Mouse (Mus musculus) embryonic facial prominence, embryonic 15.5 days (tissue): ENCODE data around the gene Supt4a. TPM values are rescaled to one million over a fixed set of nuclear protein-coding genes. Genes with fewer than 3 reads are reported as not detected.

Source experiments
- ATAC-seq: fragments of 200-750 bp; cut with Nextera tagmentation; 2 replicates; pipeline ENCODE4 v1.8.0; 2017; ENCODE audit warnings: low read depth, moderate TSS enrichment; ENCODE audit not compliant: insufficient number of reproducible peaks, low FRiP score, low TSS enrichment
- H3K27ac ChIP-seq: fragments of 300-500 bp; sonication (generic); replicated peaks from 2 replicates; pipeline ENCODE4 v1.5.1; 2015; ENCODE audit warnings: mild to moderate bottlenecking, inconsistent platforms
- H3K27me3 ChIP-seq: fragments of 300-500 bp; sonication (generic); 2 replicates; pipeline ENCODE4 v1.6.1; 2015; ENCODE audit warnings: inconsistent platforms
- H3K36me3 ChIP-seq: fragments of 300-500 bp; sonication (generic); 2 replicates; pipeline ENCODE4 v1.6.1; 2015; ENCODE audit warnings: mild to moderate bottlenecking, inconsistent platforms
- H3K4me1 ChIP-seq: fragments of 300-500 bp; sonication (generic); 2 replicates; pipeline ENCODE4 v1.6.1; 2015; ENCODE audit warnings: inconsistent platforms
- H3K4me2 ChIP-seq: fragments of 300-500 bp; sonication (generic); replicated peaks from 2 replicates; pipeline ENCODE4 v1.6.1; 2015; ENCODE audit warnings: mild to moderate bottlenecking, inconsistent platforms
- H3K4me3 ChIP-seq: fragments of 300-500 bp; sonication (generic); replicated peaks from 2 replicates; pipeline ENCODE4 v1.5.1; 2015; ENCODE audit warnings: mild to moderate bottlenecking, inconsistent platforms
- H3K9ac ChIP-seq: fragments of 300-500 bp; sonication (generic); 2 replicates; pipeline ENCODE4 v1.6.1; 2015; ENCODE audit warnings: inconsistent platforms
- H3K9me3 ChIP-seq: fragments of 300-500 bp; sonication (generic); replicated peaks from 2 replicates; pipeline ENCODE4 v1.6.1; 2016; ENCODE audit warnings: inconsistent platforms
- WGBS: fragments of 180-500 bp; shearing (Covaris S2); methylation state at CpG from one replicate; pipeline ENCODE4 v1.1.7; 2015; 5-methylcytosine and 5-hydroxymethylcytosine counted together
- polyA plus RNA-seq: library from polyadenylated mRNA; unstranded; fragments of >200 nt; fragmentation: Nextera tagmentation; extraction: Ambion mirVana; gene quantifications from 2 replicates; pipeline ENCODE4 v1.2.1, GENCODE M21; 2015

The Supt4a gene
- polyA plus RNA-seq, 1 experiment from 2014 or later, result 165 TPM

DNA sequence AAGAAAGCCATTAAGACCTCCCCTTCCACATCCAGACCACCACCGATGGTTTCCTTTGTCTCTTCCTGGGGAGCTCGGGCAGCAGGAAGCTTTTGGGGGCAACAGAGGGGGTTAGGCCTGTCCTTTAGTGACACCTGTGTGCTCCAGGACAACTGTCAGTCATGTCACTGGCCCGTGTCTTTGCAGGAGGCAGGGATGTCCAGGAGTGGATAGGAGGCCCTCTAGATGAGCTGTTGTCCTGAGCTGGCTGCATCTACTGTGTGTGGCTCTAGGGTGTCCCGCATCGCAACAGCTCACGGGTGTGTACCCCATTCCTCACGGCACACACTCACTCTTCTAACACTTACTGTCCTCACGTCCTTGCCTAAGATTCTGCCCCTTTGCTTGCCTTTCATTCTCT is 15.9 kb downstream of the Supt4a start:
- no peak overlapping the region for H3K4me3 ChIP-seq
- no peaks in the 10 kb centered on the region for H3K27me3 ChIP-seq
- WGBS, result 83% methylated on average over 8 of the region's 8 CpGs
- no peak overlapping the region for H3K9ac ChIP-seq
- 0 out of 2 replicates have a peak, but pooled peaks cover 5% of the 10 kb centered on the region for H3K4me1 ChIP-seq
- no peak overlapping the region for H3K27ac ChIP-seq
- H3K9me3 ChIP-seq, result no peaks in the 10 kb centered on the region
- H3K36me3 ChIP-seq, result no peaks in the 10 kb centered on the region
- ATAC-seq, result no peak
- no peak overlapping the region for H3K4me2 ChIP-seq

DNA sequence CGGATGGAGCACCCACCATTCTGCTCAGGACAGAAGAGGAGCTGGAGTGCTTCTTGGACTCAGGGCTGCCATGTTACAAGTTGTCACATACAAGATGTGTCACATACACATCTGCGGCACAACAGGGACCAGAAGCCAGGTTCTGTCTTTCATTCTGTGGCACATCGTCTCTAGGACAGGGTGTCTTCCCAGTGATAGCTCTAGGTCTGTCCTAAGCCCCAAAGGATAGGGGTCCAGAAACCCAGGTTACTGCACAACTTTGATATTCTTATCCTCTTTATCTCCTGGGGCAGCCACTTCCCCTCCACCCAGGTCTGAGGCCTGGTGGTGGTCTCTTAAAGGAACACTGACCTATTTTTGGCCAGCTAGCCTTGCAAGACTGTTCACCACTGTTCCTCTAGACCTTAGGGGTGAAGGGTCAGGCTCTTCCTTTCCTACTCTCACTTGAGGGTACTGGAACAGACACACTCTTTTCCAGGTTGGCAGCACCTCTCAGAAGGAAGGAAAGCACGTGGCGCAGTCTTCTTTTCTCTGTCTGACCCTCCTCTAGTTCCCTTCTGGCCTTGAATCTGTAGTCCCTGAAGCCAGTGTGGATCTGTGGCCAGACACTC is 16.6 kb downstream of the Supt4a start:
- Histone ChIP-seq H3K4me1 (0 out of 2 replicates have a peak, but pooled peaks cover 5% of the 10 kb centered on the region), H3K27me3 (peaks cover under 1% of the 10 kb centered on the region; the same call in 1 of the 2 replicates), H3K36me3 (no peaks in the 10 kb centered on the region), H3K4me2 (no peak overlapping the region), H3K9ac (no peak overlapping the region), H3K4me3 (no peak overlapping the region), H3K9me3 (no peaks in the 10 kb centered on the region), H3K27ac (no peak overlapping the region)
- WGBS, result 82% methylated on average over 5 of the region's 5 CpGs
- no peak for ATAC-seq

DNA sequence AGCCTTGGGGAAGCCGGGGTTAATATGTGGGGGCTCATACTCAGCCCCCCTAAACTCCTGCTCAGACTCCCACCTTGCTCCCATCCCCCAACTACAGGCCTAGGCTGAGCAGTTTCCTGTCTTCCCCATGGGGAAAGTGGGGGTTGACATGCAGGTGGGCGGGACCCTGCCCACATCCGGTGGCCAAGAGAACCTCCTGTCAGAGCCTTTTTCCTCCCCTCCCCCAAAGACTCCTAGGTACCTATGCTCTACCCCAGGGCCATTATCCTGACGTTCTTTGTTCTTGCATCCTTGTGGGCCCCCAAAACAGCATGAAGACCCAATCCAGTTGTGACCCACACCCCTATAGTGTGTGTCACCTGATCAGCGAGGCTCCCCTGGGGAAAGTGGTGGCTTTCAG is 17.3 kb downstream of the Supt4a start:
- no peak overlapping the region for H3K4me3 ChIP-seq
- no peak for ATAC-seq
- H3K4me1 ChIP-seq, result no peaks in the 10 kb centered on the region
- H3K27me3 ChIP-seq, result peaks cover 6% of the 10 kb centered on the region
- no peak overlapping the region for H3K9ac ChIP-seq
- WGBS, result 60% methylated on average over 5 of the region's 5 CpGs
- H3K27ac ChIP-seq, result no peak overlapping the region
- H3K4me2 ChIP-seq, result no peak overlapping the region
- no peaks in the 10 kb centered on the region for H3K36me3 ChIP-seq
- no peaks in the 10 kb centered on the region for H3K9me3 ChIP-seq

DNA sequence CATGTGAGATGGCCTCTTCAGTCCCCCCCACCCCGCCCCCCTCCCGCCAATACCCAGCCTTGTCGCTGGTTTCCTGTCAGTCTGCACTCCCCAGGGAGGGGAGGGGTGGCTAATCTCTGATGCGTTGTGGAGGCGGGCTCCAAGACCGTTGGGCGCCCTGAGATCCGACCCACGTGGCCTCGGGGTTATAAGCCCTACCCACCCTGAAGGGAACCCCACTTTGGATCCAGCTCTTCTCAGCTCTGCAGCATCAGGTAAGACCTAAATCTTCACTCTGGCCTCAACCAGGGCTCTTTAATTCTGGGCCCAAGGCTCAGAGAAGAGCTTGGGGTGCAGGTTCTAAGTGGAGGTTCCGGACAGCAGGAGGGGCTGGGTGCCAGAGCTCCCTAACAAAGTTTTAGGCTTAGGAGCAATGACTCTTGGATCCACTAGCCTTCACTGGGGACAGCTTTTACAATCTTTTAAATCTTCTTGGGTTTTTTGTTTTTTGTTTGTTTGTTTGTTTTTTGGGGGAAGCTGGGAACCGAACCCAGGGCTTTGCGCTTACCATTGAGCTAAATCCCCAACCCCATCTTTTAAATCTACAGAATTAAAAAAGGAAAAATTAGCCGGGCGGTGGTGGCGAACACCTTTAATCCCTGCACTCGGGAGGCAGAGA is 18.1 kb downstream of the Supt4a start:
- H3K27me3 ChIP-seq, result peaks cover 15% of the 10 kb centered on the region
- WGBS, result 80% methylated on average over 14 of the region's 17 CpGs
- no peak overlapping the region for H3K4me3 ChIP-seq
- no peaks in the 10 kb centered on the region for H3K9me3 ChIP-seq
- no peak for ATAC-seq
- no peaks in the 10 kb centered on the region for H3K36me3 ChIP-seq
- peaks cover 5% of the 10 kb centered on the region for H3K4me1 ChIP-seq
- no peak overlapping the region for H3K9ac ChIP-seq
- H3K4me2 ChIP-seq, result no peak overlapping the region
- H3K27ac ChIP-seq, result no peak overlapping the region

DNA sequence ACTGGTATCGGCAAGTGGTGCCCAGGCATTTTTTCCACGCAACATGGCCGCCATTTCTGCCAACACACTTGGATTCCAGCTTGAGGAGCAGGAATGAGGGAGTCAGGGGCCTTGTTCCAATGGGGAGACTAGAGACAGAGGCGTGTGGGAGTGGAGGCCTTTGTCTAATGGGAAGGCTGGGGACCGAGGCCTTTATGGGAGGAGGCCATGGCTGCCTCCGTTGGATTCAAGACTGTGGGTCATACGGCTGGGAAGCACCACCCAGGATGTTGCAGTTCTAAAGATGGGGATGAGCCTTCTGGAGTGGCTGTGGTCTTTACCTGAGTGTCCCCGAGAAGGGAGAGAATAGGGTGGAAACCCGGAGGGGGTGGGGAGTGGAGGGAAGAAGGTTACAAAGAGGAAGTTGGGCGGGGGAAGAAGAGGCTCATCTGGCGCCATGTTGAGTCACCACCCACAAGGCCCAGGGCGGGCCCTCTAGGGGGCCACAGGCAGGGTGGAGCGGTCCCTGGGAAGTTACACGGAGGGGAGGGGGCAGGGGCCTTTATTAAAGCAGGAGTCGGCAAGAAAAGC is 19.0 kb downstream of the Supt4a start:
- Histone ChIP-seq H3K27me3 (peaks cover 23% of the 10 kb centered on the region), H3K36me3 (no peaks in the 10 kb centered on the region), H3K9me3 (no peaks in the 10 kb centered on the region), H3K27ac (no peak overlapping the region), H3K4me2 (no peak overlapping the region), H3K4me3 (no peak overlapping the region), H3K9ac (no peak overlapping the region), H3K4me1 (peaks cover 7% of the 10 kb centered on the region)
- ATAC-seq, result no peak
- 83% methylated on average over 15 of the region's 15 CpGs for WGBS

DNA sequence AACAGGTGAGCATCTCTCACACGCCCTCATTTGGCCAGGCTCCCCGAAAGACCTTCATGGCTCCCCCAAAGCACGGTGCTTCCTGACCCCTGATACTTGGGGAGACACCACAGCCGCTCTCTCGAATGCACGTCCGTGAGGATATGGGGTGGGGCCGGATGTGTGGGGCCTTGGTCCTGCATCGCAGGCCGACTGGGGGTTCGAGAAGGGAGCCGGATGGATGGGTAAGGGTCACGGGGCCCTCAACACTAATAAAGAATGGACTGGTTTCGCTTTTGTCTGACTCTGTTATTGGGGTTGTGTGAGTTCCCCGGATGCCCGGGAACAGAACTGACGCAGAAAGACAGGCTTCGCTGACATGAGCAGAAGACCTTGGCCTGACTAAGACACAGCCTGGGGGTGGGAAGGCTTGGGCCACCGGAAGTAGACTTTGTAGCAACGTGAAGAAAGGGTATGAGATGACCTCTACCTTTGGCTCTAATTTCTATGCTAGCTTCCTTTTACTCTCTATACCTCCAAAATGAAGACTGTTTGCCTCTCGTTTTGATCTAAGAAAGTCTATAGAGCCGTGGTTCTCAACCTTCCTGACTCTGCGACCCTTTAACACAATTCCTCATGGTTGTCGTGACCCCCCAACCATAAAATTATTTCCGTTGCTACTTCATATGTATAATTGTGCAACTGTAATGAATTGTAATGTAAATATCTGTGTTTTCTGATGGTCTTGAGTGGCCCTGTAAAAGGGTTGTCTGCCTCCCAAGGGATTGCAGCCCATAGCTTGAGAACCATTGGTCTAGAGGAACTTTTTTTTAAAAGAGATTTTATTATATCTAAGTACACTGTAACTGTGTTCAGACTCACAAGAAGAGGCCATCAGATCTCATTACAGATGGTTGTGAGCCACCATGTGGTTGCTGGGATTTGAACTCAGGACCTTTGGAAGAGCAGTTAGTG is 19.9 kb downstream of the Supt4a start:
- Histone ChIP-seq H3K36me3 (no peaks in the 10 kb centered on the region), H3K27ac (no peak overlapping the region), H3K4me2 (no peak overlapping the region), H3K4me1 (peaks cover 7% of the 10 kb centered on the region), H3K9ac (no peak overlapping the region), H3K27me3 (peaks cover 33% of the 10 kb centered on the region), H3K9me3 (no peaks in the 10 kb centered on the region), H3K4me3 (no peak overlapping the region)
- ATAC-seq, result no peak
- WGBS, result 85% methylated on average over 25 of the region's 25 CpGs

DNA sequence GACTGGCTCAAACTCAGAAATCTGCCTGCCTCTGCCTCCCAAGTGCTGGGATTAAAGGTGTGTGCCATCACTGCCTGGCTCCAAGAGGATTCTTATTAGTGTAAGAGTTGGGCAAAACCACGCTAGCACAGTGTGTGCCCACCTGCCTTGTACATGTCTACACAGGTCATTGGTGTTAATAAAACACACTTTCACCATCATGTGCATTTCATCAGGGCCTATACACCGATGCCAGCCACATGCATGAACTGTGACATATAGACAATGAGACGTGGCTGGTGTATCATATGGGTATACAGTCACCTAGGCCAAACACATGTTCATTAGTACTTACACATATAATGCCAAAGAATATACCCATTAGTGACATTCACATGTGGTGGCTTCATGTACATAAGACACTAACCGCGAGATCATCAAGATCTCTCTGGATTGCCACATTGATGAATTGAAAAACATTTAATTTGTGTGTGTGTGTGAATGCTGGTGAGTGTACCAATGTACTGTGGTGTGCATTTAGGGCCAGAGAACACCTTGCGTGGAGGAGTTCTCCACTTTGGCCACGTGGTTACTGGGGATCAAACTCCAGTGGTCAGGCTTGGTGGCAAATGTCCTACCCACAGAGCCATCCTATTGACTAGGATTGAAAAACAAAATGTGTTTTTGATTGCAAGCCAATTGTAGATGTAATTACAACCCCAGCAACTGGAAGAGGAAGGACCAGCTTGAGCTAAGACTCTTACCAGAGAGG is 21.0 kb downstream of the Supt4a start:
- ATAC-seq, result no peak
- Histone ChIP-seq H3K9me3 (no peaks in the 10 kb centered on the region), H3K36me3 (no peaks in the 10 kb centered on the region), H3K27me3 (peaks cover 43% of the 10 kb centered on the region), H3K27ac (no peak overlapping the region), H3K4me3 (no peak overlapping the region), H3K9ac (no peak overlapping the region), H3K4me1 (peaks cover 9% of the 10 kb centered on the region), H3K4me2 (no peak overlapping the region)
- 78% methylated on average over 7 of the region's 7 CpGs for WGBS

DNA sequence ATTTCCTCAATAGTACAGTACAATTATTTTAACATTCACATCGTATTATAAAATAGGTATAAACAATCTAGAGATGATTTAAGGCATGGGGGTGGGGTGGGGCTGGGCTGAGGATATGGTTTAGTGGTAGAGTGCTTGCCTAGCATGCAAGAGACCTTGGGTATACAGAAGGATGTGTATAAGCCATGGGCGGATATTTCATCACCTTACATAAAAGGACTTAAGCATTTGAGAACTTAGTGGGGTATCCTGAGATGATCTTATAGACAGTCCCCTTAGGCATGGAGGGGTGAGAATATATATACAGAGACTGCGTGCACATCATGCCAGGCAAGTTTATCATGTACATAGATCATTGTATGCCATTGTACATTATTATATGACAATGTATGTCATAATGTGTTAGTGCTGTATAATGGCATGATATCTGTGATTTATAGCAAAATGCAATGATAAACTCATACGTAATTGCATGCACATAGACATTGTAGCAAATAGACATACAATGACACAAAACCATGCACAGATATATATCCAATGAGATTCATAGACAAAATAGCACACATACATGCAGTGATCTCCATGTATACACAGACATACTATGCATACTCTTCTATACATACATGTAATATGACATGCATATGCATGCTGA is 21.7 kb downstream of the Supt4a start:
- no peaks in the 10 kb centered on the region for H3K9me3 ChIP-seq
- no peaks in the 10 kb centered on the region for H3K36me3 ChIP-seq
- H3K27me3 ChIP-seq, result peaks cover 51% of the 10 kb centered on the region
- peaks cover 17% of the 10 kb centered on the region for H3K4me1 ChIP-seq
- WGBS, result 72% methylated on average over 4 of the region's 4 CpGs
- ATAC-seq, result no peak
- no peak overlapping the region for H3K4me2 ChIP-seq
- no peak overlapping the region for H3K4me3 ChIP-seq
- no peak overlapping the region for H3K9ac ChIP-seq
- H3K27ac ChIP-seq, result no peak overlapping the region

DNA sequence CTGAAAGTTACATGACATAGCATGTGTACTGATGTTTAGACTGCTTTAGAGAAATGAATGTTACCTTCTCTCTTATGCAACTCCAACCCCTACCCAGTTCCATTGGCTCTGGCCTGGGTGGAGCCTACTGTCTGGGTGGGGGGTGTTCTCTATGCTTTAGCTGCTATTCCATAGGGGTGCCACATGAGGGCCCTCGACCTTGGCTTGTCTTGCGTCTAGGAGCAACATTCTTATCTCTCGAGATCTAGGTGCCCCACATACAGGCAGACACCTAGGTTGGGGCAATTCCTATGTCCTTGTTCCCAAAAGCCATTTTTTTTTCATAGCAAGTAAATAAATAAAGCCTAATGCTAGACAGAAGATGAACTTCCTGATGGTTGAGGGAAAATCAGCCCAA is 22.3 kb downstream of the Supt4a start:
- no peak for ATAC-seq
- peaks cover 22% of the 10 kb centered on the region for H3K4me1 ChIP-seq
- no peaks in the 10 kb centered on the region for H3K9me3 ChIP-seq
- no peak overlapping the region for H3K9ac ChIP-seq
- H3K4me3 ChIP-seq, result no peak overlapping the region
- H3K27ac ChIP-seq, result no peak overlapping the region
- H3K4me2 ChIP-seq, result no peak overlapping the region
- no peaks in the 10 kb centered on the region for H3K36me3 ChIP-seq
- H3K27me3 ChIP-seq, result peaks cover 56% of the 10 kb centered on the region
- WGBS, result 7% methylated on average over 3 of the region's 3 CpGs

DNA sequence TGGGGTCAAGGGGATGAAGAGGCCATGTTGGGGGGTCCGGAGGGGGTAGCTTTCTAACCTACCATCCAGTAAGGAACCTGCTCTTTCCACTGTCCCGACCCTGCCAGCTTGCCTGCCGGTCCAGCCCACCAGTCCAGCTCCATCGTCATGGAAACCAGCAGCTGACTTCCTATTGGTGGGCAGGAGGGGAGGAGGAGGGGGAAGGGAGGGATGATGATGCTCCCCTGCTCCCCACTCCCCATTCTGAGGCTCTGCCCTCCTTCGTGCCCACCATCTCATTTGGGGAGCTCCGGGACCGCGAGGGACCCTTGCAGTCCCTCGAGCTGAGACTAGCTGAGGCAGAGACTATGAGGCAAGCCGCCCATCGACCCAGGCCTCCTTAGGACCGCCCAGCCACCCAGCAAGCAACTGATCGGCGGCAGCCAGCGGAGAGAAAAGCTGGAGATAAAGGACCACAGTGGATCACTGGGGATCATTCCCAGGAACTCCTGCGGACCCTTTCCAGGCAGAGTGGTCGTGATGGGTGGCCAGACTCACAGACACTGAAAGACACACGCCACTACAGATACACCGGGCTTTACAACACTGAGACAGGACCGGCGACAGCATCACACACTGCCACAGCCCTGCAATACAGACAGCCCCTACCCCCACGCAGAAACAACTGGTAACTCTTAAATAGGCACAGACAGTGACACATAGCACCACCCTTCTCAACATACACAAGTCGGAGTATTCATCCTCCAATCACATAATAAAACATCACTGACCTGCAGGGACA is 23.1 kb downstream of the Supt4a start, which contains the start of gene Tspoap1:
Tspoap1 (plus strand) TSS at position 241 of the 781 bp plus-strand sequence.
- no peaks in the 10 kb centered on the region for H3K36me3 ChIP-seq
- H3K4me3 ChIP-seq, result no peak within 1 kb of the TSS
- H3K4me2 ChIP-seq, result 0 out of 2 replicates have a peak within 1 kb of the TSS, but pooled peaks have one; percentile 2
- H3K9me3 ChIP-seq, result no peaks in the 10 kb centered on the region
- no peak for ATAC-seq
- no peak within 1 kb of the TSS for H3K27ac ChIP-seq
- peaks cover 65% of the 10 kb centered on the region for H3K27me3 ChIP-seq
- 6% methylated on average over 23 of the region's 23 CpGs for WGBS
- H3K9ac ChIP-seq, result no peak within 1 kb of the TSS
- H3K4me1 ChIP-seq, result peaks cover 25% of the 10 kb centered on the region
